Mouse (Mus musculus): Measurements from ENCODE around the gene Grik3. TPM values are rescaled to one million over a fixed set of nuclear protein-coding genes. Genes with fewer than 3 reads are reported as not detected.

Gene Grik3
- polyA plus RNA-seq, 1 experiment from 2014 or later: 0.01 TPM

GRCm38 (mm10) chr4:125491505-125492121 lies 1.1 kb downstream of the Grik3 start:
- H3K27ac ChIP-seq: no peak overlapping the region
- peaks cover 89% of the 10 kb centered on the region for H3K27me3 ChIP-seq (ENCODE audit: insufficient read depth, low read length)
- ATAC-seq (replicated peaks; ENCODE audit: low FRiP score, low read depth) (no peak), DNase-seq (ENCODE audit: low spot score) (no peak)
- TF ChIP-seq CTCF (IDR thresholded peaks at IDR 0.05; ENCODE audit: low read depth): no peak
- no peaks in the 10 kb centered on the region for H3K9me3 ChIP-seq (replicated peaks; ENCODE audit: low read length)
- WGBS: 1% methylated on average over 42 of the region's 42 CpGs
- H3K4me3 ChIP-seq (replicated peaks; ENCODE audit: low read depth, low read length): 0 out of 2 replicates have a peak overlapping the region, but pooled peaks have one; percentile 11
- H3K36me3 ChIP-seq (ENCODE audit: insufficient read depth, low read length): no peaks in the 10 kb centered on the region
- H3K9ac ChIP-seq (ENCODE audit: low read depth, low read length): no peak overlapping the region
- H3K4me1 ChIP-seq (replicated peaks; ENCODE audit: insufficient read depth, low read length): 0 out of 2 replicates have a peak, but pooled peaks cover 6% of the 10 kb centered on the region
- peak overlapping the region; percentile 52 for H3K4me2 ChIP-seq (ENCODE audit: low read length)

GRCm38 (mm10) chr4:125492122-125492505 lies 1.6 kb downstream of the Grik3 start:
- no peak overlapping the region for H3K9ac ChIP-seq (ENCODE audit: low read depth, low read length)
- DNase-seq (ENCODE audit: low spot score): no peak
- ATAC-seq (replicated peaks; ENCODE audit: low FRiP score, low read depth): no peak
- H3K4me1 ChIP-seq (replicated peaks; ENCODE audit: insufficient read depth, low read length): 0 out of 2 replicates have a peak, but pooled peaks cover 6% of the 10 kb centered on the region
- no peak for TF ChIP-seq CTCF (IDR thresholded peaks at IDR 0.05; ENCODE audit: low read depth)
- H3K4me2 ChIP-seq (ENCODE audit: low read length): no peak overlapping the region
- H3K27ac ChIP-seq: no peak overlapping the region
- no peaks in the 10 kb centered on the region for H3K9me3 ChIP-seq (replicated peaks; ENCODE audit: low read length)
- WGBS: 15% methylated on average over 9 of the region's 9 CpGs
- peaks cover 87% of the 10 kb centered on the region for H3K27me3 ChIP-seq (ENCODE audit: insufficient read depth, low read length)
- 0 out of 2 replicates have a peak overlapping the region, but pooled peaks have one; percentile 11 for H3K4me3 ChIP-seq (replicated peaks; ENCODE audit: low read depth, low read length)
- no peaks in the 10 kb centered on the region for H3K36me3 ChIP-seq (ENCODE audit: insufficient read depth, low read length)

GRCm38 (mm10) chr4:125492706-125493105 lies 2.2 kb downstream of the Grik3 start:
- no peak for TF ChIP-seq CTCF (IDR thresholded peaks at IDR 0.05; ENCODE audit: low read depth)
- DNase-seq (ENCODE audit: low spot score) (no peak), ATAC-seq (replicated peaks; ENCODE audit: low FRiP score, low read depth) (no peak)
- H3K27ac ChIP-seq: no peak overlapping the region
- peaks cover 83% of the 10 kb centered on the region for H3K27me3 ChIP-seq (ENCODE audit: insufficient read depth, low read length)
- H3K9me3 ChIP-seq (replicated peaks; ENCODE audit: low read length): no peaks in the 10 kb centered on the region
- H3K36me3 ChIP-seq (ENCODE audit: insufficient read depth, low read length): no peaks in the 10 kb centered on the region
- H3K4me2 ChIP-seq (ENCODE audit: low read length): no peak overlapping the region
- H3K4me1 ChIP-seq (replicated peaks; ENCODE audit: insufficient read depth, low read length): 0 out of 2 replicates have a peak, but pooled peaks cover 6% of the 10 kb centered on the region
- no peak overlapping the region for H3K9ac ChIP-seq (ENCODE audit: low read depth, low read length)
- no peak overlapping the region for H3K4me3 ChIP-seq (replicated peaks; ENCODE audit: low read depth, low read length)
- 18% methylated on average over 9 of the region's 9 CpGs for WGBS

GRCm38 (mm10) chr4:125493124-125493523 lies 2.6 kb downstream of the Grik3 start:
- H3K4me3 ChIP-seq (replicated peaks; ENCODE audit: low read depth, low read length): no peak overlapping the region
- WGBS: 13% methylated on average over 8 of the region's 8 CpGs

GRCm38 (mm10) chr4:125495477-125495876 lies 5.0 kb downstream of the Grik3 start:
- Histone ChIP-seq H3K9ac (ENCODE audit: low read depth, low read length) (no peak overlapping the region), H3K27me3 (ENCODE audit: insufficient read depth, low read length) (peaks cover 59% of the 10 kb centered on the region), H3K4me2 (ENCODE audit: low read length) (no peak overlapping the region), H3K9me3 (replicated peaks; ENCODE audit: low read length) (no peaks in the 10 kb centered on the region), H3K4me3 (replicated peaks; ENCODE audit: low read depth, low read length) (no peak overlapping the region), H3K36me3 (ENCODE audit: insufficient read depth, low read length) (no peaks in the 10 kb centered on the region), H3K27ac (no peak overlapping the region), H3K4me1 (replicated peaks; ENCODE audit: insufficient read depth, low read length) (0 out of 2 replicates have a peak, but pooled peaks cover 4% of the 10 kb centered on the region)
- 21% methylated on average over 8 of the region's 8 CpGs for WGBS
- TF ChIP-seq CTCF (IDR thresholded peaks at IDR 0.05; ENCODE audit: low read depth): peak; percentile 35
- ATAC-seq (replicated peaks; ENCODE audit: low FRiP score, low read depth) (no peak), DNase-seq (ENCODE audit: low spot score) (no peak)

More at GRCm38 (mm10) chr4:125493124-125493523, 2.6 kb downstream of the Grik3 start:
- no peak for DNase-seq (ENCODE audit: low spot score)
- ATAC-seq (replicated peaks; ENCODE audit: low FRiP score, low read depth): no peak
- peaks cover 82% of the 10 kb centered on the region for H3K27me3 ChIP-seq (ENCODE audit: insufficient read depth, low read length)
- H3K27ac ChIP-seq: no peak overlapping the region
- H3K9me3 ChIP-seq (replicated peaks; ENCODE audit: low read length): no peaks in the 10 kb centered on the region
- H3K4me1 ChIP-seq (replicated peaks; ENCODE audit: insufficient read depth, low read length): 0 out of 2 replicates have a peak, but pooled peaks cover 6% of the 10 kb centered on the region
- H3K4me2 ChIP-seq (ENCODE audit: low read length): no peak overlapping the region
- no peaks in the 10 kb centered on the region for H3K36me3 ChIP-seq (ENCODE audit: insufficient read depth, low read length)
- H3K9ac ChIP-seq (ENCODE audit: low read depth, low read length): no peak overlapping the region
- TF ChIP-seq CTCF (IDR thresholded peaks at IDR 0.05; ENCODE audit: low read depth): no peak

- Histone ChIP-seq H3K27me3 (ENCODE audit: insufficient read depth, low read length) (peaks cover 44% of the 10 kb centered on the region), H3K27ac (no peak overlapping the region), H3K4me3 (replicated peaks; ENCODE audit: low read depth, low read length) (no peak overlapping the region), H3K36me3 (ENCODE audit: insufficient read depth, low read length) (no peaks in the 10 kb centered on the region), H3K4me2 (ENCODE audit: low read length) (no peak overlapping the region), H3K4me1 (replicated peaks; ENCODE audit: insufficient read depth, low read length) (no peaks in the 10 kb centered on the region), H3K9ac (ENCODE audit: low read depth, low read length) (no peak overlapping the region), H3K9me3 (replicated peaks; ENCODE audit: low read length) (no peaks in the 10 kb centered on the region)
- TF ChIP-seq CTCF (IDR thresholded peaks at IDR 0.05; ENCODE audit: low read depth): no peak
- no peak for DNase-seq (ENCODE audit: low spot score)
- WGBS: 0% methylated on average over 1 of the region's 1 CpGs
- ATAC-seq (replicated peaks; ENCODE audit: low FRiP score, low read depth): no peak
Observed at GRCm38 (mm10) chr4:125497001-125497400, 6.5 kb downstream of the Grik3 start.
